ENCODE assay signal across 13 mouse cellular contexts in genomic region chr2:140215415-140215814, GRCm38 (mm10).
"Had no signal": no experiment of that assay in that cellular context is flagged by ENCODE, and none has a peak within 500 bp of the region (broad histone marks: within the 10 kb centered on the region; RNA-seq: fewer than 3 reads in every experiment).

No protein-coding gene starts in this region.

- DNase-seq: kidney, postnatal 14 days; layer of hippocampus, postnatal 36 days; lung, adult 18-20 months; right cerebral cortex, postnatal 14 days; thymus, adult 2 months; thymus, postnatal 25 days had no signal

- H3K4me1 ChIP-seq: kidney, embryonic 15.5 days; limb, embryonic 12.5 days; midbrain, embryonic 13.5 days; neural tube, embryonic 12.5 days; stomach, embryonic 15.5 days had no signal

- H3K9me3 ChIP-seq: kidney, embryonic 15.5 days; limb, embryonic 12.5 days; midbrain, embryonic 13.5 days; neural tube, embryonic 12.5 days; stomach, embryonic 15.5 days had no signal

- ATAC-seq: midbrain, embryonic 13.5 days had no signal

- H3K27me3 ChIP-seq: kidney, embryonic 15.5 days; limb, embryonic 12.5 days; midbrain, embryonic 13.5 days; neural tube, embryonic 12.5 days; stomach, embryonic 15.5 days had no signal

- H3K36me3 ChIP-seq: kidney, embryonic 15.5 days; limb, embryonic 12.5 days; midbrain, embryonic 13.5 days; neural tube, embryonic 12.5 days; stomach, embryonic 15.5 days had no signal

- H3K9ac ChIP-seq: kidney, embryonic 15.5 days; limb, embryonic 12.5 days; liver, embryonic 14.5 days; midbrain, embryonic 13.5 days; neural tube, embryonic 12.5 days; stomach, embryonic 15.5 days had no signal

- H3K4me3 ChIP-seq: kidney, embryonic 15.5 days; limb, embryonic 12.5 days; midbrain, embryonic 13.5 days; myocyte; neural tube, embryonic 12.5 days; stomach, embryonic 15.5 days had no signal

- H3K4me2 ChIP-seq: kidney, embryonic 15.5 days; limb, embryonic 12.5 days; midbrain, embryonic 13.5 days; neural tube, embryonic 12.5 days; stomach, embryonic 15.5 days had no signal

- H3K27ac ChIP-seq: kidney, embryonic 15.5 days; limb, embryonic 12.5 days; liver, embryonic 14.5 days; midbrain, embryonic 13.5 days; neural tube, embryonic 12.5 days; stomach, embryonic 15.5 days had no signal
